Mouse (Mus musculus) MEL (cell line): ENCODE data around the gene Cmc2.

Source experiments
- CTCF ChIP-seq, 3 experiments: IDR thresholded peaks in 2 of 3; conservative IDR thresholded peaks in 1 of 3; 2 replicates each; pipeline ENCODE4 v1.5.1; 2011 to 2012; ENCODE audit warnings: low read length in 3 of 3, low read depth in 2 of 3, mild to moderate bottlenecking in 2 of 3, improper control_type of control experiment in 1 of 3, inconsistent platforms in 1 of 3, mixed read lengths in 1 of 3, moderate library complexity in 1 of 3; ENCODE audit not compliant: control insufficient read depth in 1 of 3, insufficient read depth in 1 of 3, poor library complexity in 1 of 3, severe bottlenecking in 1 of 3
- E2F4 ChIP-seq: IDR thresholded peaks from 2 replicates; pipeline ENCODE4 v1.6.1; 2011; ENCODE audit warnings: low read depth, low read length, improper control_type of control experiment, borderline replicate concordance
- ELF1 ChIP-seq: IDR thresholded peaks from 2 replicates; pipeline ENCODE4 v1.6.1; 2014; ENCODE audit warnings: low read depth, mild to moderate bottlenecking, inconsistent platforms, low read length, improper control_type of control experiment, moderate library complexity
- GABPA ChIP-seq: IDR thresholded peaks from 2 replicates; pipeline ENCODE4 v1.6.1; 2012; ENCODE audit warnings: low read depth, mild to moderate bottlenecking, inconsistent platforms, low read length, improper control_type of control experiment, moderate library complexity
- GATA1 ChIP-seq: IDR thresholded peaks from 2 replicates; pipeline ENCODE4 v1.6.1; 2011; ENCODE audit warnings: low read depth, low read length, improper control_type of control experiment
- MAX ChIP-seq: IDR thresholded peaks from 2 replicates; pipeline ENCODE4 v1.6.1; 2011; ENCODE audit warnings: low read length, improper control_type of control experiment
- MYC ChIP-seq: IDR thresholded peaks from 2 replicates; pipeline ENCODE4 v1.6.1; 2011; ENCODE audit warnings: low read depth, mild to moderate bottlenecking, low read length, improper control_type of control experiment, moderate library complexity
- NELFE ChIP-seq: IDR thresholded peaks from 2 replicates; pipeline ENCODE4 v1.6.1; 2011; ENCODE audit warnings: low read depth, low read length, improper control_type of control experiment
- POLR2A ChIP-seq, 2 experiments: IDR thresholded peaks; 2 replicates each; pipeline ENCODE4 v1.6.1; 2011 to 2012; ENCODE audit warnings: low read length in 2 of 2, mild to moderate bottlenecking in 2 of 2, control low read depth in 1 of 2, improper control_type of control experiment in 1 of 2, low read depth in 1 of 2, moderate library complexity in 1 of 2; ENCODE audit not compliant: control insufficient read depth in 1 of 2, insufficient read depth in 1 of 2, poor library complexity in 1 of 2
- TAL1 ChIP-seq: IDR thresholded peaks from 2 replicates; pipeline ENCODE4 v1.6.1; 2012; ENCODE audit warnings: mild to moderate bottlenecking, inconsistent platforms, low read length, moderate library complexity, mixed read lengths
- ZMIZ1 ChIP-seq: IDR thresholded peaks from 2 replicates; pipeline ENCODE4 v1.6.1; 2012; ENCODE audit warnings: low read depth, mild to moderate bottlenecking, inconsistent platforms, low read length, improper control_type of control experiment, moderate library complexity

- TF ChIP-seq GABPA, result no peak
- TF ChIP-seq E2F4, result no peak
- TF ChIP-seq POLR2A (IDR thresholded peaks at IDR 0.05; ENCODE audit: control insufficient read depth in 1 of 2, insufficient read depth in 1 of 2, low read depth in 1 of 2, low read length in 2 of 2, poor library complexity in 1 of 2), result no peak
- no peak for TF ChIP-seq MAX
- TF ChIP-seq CTCF (IDR thresholded peaks at IDR 0.05 in 2 of 3, conservative IDR thresholded peaks at IDR 0.05 in 1 of 3; ENCODE audit: control insufficient read depth in 1 of 3, insufficient read depth in 1 of 3, low read depth in 2 of 3, low read length in 3 of 3, poor library complexity in 1 of 3, severe bottlenecking in 1 of 3), result no peak
- TF ChIP-seq GATA1, result no peak
- TF ChIP-seq MYC, result no peak
- TF ChIP-seq ELF1, result no peak
- TF ChIP-seq ZMIZ1, result no peak
- TF ChIP-seq NELFE, result no peak
- TF ChIP-seq TAL1, result no peak
These were observed 14.3 kb upstream of the Cmc2 start for GRCm38 (mm10) chr8:116935506-116935905.
